Mouse (Mus musculus) gastrocnemius, postnatal 36 days (tissue): ENCODE data around the gene Zglp1. TPM values are rescaled to one million over a fixed set of nuclear protein-coding genes. Genes with fewer than 3 reads are reported as not detected.

Experiments
- DNase-seq, 2 experiments: peaks; one replicate each; pipeline ENCODE4 v3.0.0; 2022
- intact Hi-C: fragments of 180-260 bp; cut with DNase I; formaldehyde crosslinking; loops from one replicate; pipeline ENCODE4 v1.15.1; 2025
- long read RNA-seq, 2 experiments: library from polyadenylated mRNA; stranded (forward); transcript quantifications; one replicate each; pipeline ENCODE4 v2.0.0; 2021
- total RNA-seq, 2 experiments: library from RNA; stranded (reverse); gene quantifications; 2 replicates each; pipeline ENCODE4 v1.2.3; 2021

Gene Zglp1
- total RNA-seq = not detected
- long read RNA-seq, experiment 1 = 0 reads
- long read RNA-seq, experiment 2 = 0 reads

- no peak for DNase-seq
- intact Hi-C loops = no loop called here
Observed at GRCm38 (mm10) chr9:21067006-21067684, at the start of gene Zglp1. TSS of gene Zglp1 (minus strand) at chr9:21067093.

- intact Hi-C loops = no loop called here
- no peak for DNase-seq
Observed at GRCm38 (mm10) chr9:21115105-21115504, 48.2 kb upstream of the Zglp1 start.

- no peak for DNase-seq
- intact Hi-C loops = no loop called here
Observed at GRCm38 (mm10) chr9:21114190-21114589, 47.3 kb upstream of the Zglp1 start.

- no peak for DNase-seq
- intact Hi-C loops = no loop called here
Observed at GRCm38 (mm10) chr9:21113751-21114150, 46.9 kb upstream of the Zglp1 start.

- no peak for DNase-seq
- intact Hi-C loops = loop anchor here (1.0 kb wide), 1 partner anchor 12 kb away; no protein-coding TSS in a partner anchor
Observed at GRCm38 (mm10) chr9:21107607-21108237, 40.8 kb upstream of the Zglp1 start.

GRCm38 (mm10) chr9:21105760-21106564 is 39.1 kb upstream of the Zglp1 start:
- intact Hi-C loops = no loop called here

GRCm38 (mm10) chr9:21104814-21105213 is 37.9 kb upstream of the Zglp1 start:
- intact Hi-C loops = no loop called here
- DNase-seq = no peak

More at GRCm38 (mm10) chr9:21105760-21106564, 39.1 kb upstream of the Zglp1 start:
- no peak for DNase-seq

GRCm38 (mm10) chr9:21102076-21102475 is 35.2 kb upstream of the Zglp1 start:
- DNase-seq = no peak

GRCm38 (mm10) chr9:21100447-21101161 is 33.7 kb upstream of the Zglp1 start:
- no peak for DNase-seq
- intact Hi-C loops = no loop called here

More at GRCm38 (mm10) chr9:21102076-21102475, 35.2 kb upstream of the Zglp1 start:
- intact Hi-C loops = no loop called here

GRCm38 (mm10) chr9:21097793-21098192 is 30.9 kb upstream of the Zglp1 start:
- intact Hi-C loops = no loop called here
- DNase-seq = no peak

GRCm38 (mm10) chr9:21095958-21096357 is 29.1 kb upstream of the Zglp1 start:
- intact Hi-C loops = no loop called here
- DNase-seq = no peak

GRCm38 (mm10) chr9:21093423-21093822 is 26.5 kb upstream of the Zglp1 start:
- DNase-seq = no peak
- intact Hi-C loops = loop anchor here (5.0 kb wide), 1 partner anchor 34 kb away; no protein-coding TSS in a partner anchor

- intact Hi-C loops = loop anchor here (5.0 kb wide), 1 partner anchor 35 kb away; no protein-coding TSS in a partner anchor
- DNase-seq = peak; percentile 93 to 98
Observed at GRCm38 (mm10) chr9:21091707-21092320, 24.9 kb upstream of the Zglp1 start, which contains the start of the genes Gm38431 and Raver1. TSS of gene Gm38431 (minus strand) at chr9:21091997. TSS of gene Raver1 (minus strand) at chr9:21092008.

GRCm38 (mm10) chr9:21090972-21091706 is 24.2 kb upstream of the Zglp1 start:
- DNase-seq = no peak
- intact Hi-C loops = loop anchor here (5.0 kb wide), 1 partner anchor 36 kb away; no protein-coding TSS in a partner anchor

- DNase-seq = no peak
- intact Hi-C loops = loop anchor here (5.0 kb wide), 1 partner anchor 37 kb away; no protein-coding TSS in a partner anchor
Observed at GRCm38 (mm10) chr9:21090537-21090936, 23.6 kb upstream of the Zglp1 start.

- DNase-seq = no peak
- intact Hi-C loops = no loop called here
Observed at GRCm38 (mm10) chr9:21083324-21083723, 16.4 kb upstream of the Zglp1 start.

- intact Hi-C loops = no loop called here
Observed at GRCm38 (mm10) chr9:21081127-21081526, 14.2 kb upstream of the Zglp1 start.

GRCm38 (mm10) chr9:21075625-21076024 is 8.7 kb upstream of the Zglp1 start:
- DNase-seq = no peak
- intact Hi-C loops = no loop called here

More at GRCm38 (mm10) chr9:21081127-21081526, 14.2 kb upstream of the Zglp1 start:
- no peak for DNase-seq

- no peak for DNase-seq
- intact Hi-C loops = no loop called here
Observed at GRCm38 (mm10) chr9:21074173-21074572, 7.3 kb upstream of the Zglp1 start.
